Mouse (Mus musculus) C2C12 (cell line): ENCODE measurements around the gene Zbtb46. TPM values are rescaled to one million over a fixed set of nuclear protein-coding genes. Genes with fewer than 3 reads are reported as not detected.

ENCODE experiments used
- H3K27me3 ChIP-seq: one replicate; pipeline ENCODE4 v1.6.1; 2011; ENCODE audit not compliant: control insufficient read depth, insufficient read depth, insufficient read length
- H3K36me3 ChIP-seq: one replicate; pipeline ENCODE4 v1.6.1; 2011; ENCODE audit not compliant: control insufficient read depth, insufficient read depth
- H3K4me3 ChIP-seq: one replicate; pipeline ENCODE4 v1.5.1; 2011; ENCODE audit warnings: mild to moderate bottlenecking, control low read depth; ENCODE audit not compliant: poor library complexity, insufficient read depth, severe bottlenecking
- H3K79me2 ChIP-seq: one replicate; pipeline ENCODE4 v1.6.1; 2011; ENCODE audit not compliant: control insufficient read depth, insufficient read depth
- H3K79me3 ChIP-seq: one replicate; pipeline ENCODE4 v1.6.1; 2011; ENCODE audit warnings: low read depth, control low read depth
- H3ac ChIP-seq: one replicate; pipeline ENCODE3; 2011; ENCODE audit warnings: low read depth; ENCODE audit not compliant: control insufficient read depth, insufficient read length
- CEBPB ChIP-seq: IDR thresholded peaks from one replicate; pipeline ENCODE4 v1.6.1; 2011; ENCODE audit warnings: low read depth, mild to moderate bottlenecking, control low read depth, moderate library complexity
- CTCF ChIP-seq: IDR thresholded peaks from one replicate; pipeline ENCODE4 v1.5.1; 2011; ENCODE audit not compliant: control insufficient read depth, insufficient read depth, insufficient read length
- FOSL1 ChIP-seq: IDR thresholded peaks from one replicate; pipeline ENCODE4 v1.8.0; 2011; ENCODE audit warnings: mild to moderate bottlenecking, low read length; ENCODE audit not compliant: poor library complexity, insufficient read depth, severe bottlenecking
- MAX ChIP-seq: IDR thresholded peaks from one replicate; pipeline ENCODE4 v1.6.1; 2011; ENCODE audit warnings: mild to moderate bottlenecking, control low read depth
- MYOD1 ChIP-seq: IDR thresholded peaks from one replicate; pipeline ENCODE4 v1.6.1; 2011; ENCODE audit warnings: low read depth; ENCODE audit not compliant: control insufficient read depth, insufficient read length
- MYOG ChIP-seq: IDR thresholded peaks from one replicate; pipeline ENCODE4 v1.6.1; 2011; ENCODE audit not compliant: control insufficient read depth, insufficient read length; ENCODE audit errors: extremely low read depth
- USF1 ChIP-seq: IDR thresholded peaks from one replicate; pipeline ENCODE4 v1.6.1; 2011; ENCODE audit warnings: low read depth, mild to moderate bottlenecking, control low read depth, moderate library complexity
- polyA plus RNA-seq: library from polyadenylated mRNA; unstranded; fragments of >200 nt; fragmentation: generic; extraction: Trizol; gene quantifications from one replicate; pipeline ENCODE4 v1.2.1, GENCODE M21; 2012; ENCODE audit warnings: missing spikeins

The Zbtb46 gene
- polyA plus RNA-seq, 1 experiment = 0.68 TPM

DNA sequence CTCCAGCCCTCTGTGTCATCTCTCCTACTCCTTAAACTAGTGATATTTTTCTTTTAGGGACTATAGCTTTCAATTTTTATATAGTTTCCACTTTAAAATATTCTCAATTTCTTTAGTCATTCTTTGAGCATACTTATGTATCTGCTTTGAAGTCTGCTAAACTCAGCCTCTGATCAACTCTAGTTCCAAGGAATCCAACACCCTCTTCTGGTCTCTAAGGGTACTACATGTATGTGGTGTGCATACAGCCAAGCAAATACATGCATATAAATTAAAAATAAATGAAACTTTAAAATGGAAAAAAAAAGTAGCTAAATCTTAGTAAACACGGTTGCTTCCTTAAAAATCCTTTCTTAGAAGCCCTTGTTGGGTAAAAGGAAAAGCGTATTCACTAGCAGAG is 83.4 kb downstream of the Zbtb46 start:
- Histone ChIP-seq H3K79me2 (peaks cover 80% of the 10 kb centered on the region), H3ac (no peak overlapping the region), H3K4me3 (no peak overlapping the region), H3K36me3 (peaks cover 21% of the 10 kb centered on the region), H3K79me3 (peaks cover 52% of the 10 kb centered on the region), H3K27me3 (no peaks in the 10 kb centered on the region)
- TF ChIP-seq MYOG (no peak), CEBPB (no peak), USF1 (no peak), MYOD1 (no peak), MAX (no peak), FOSL1 (no peak), CTCF (no peak)

- H3K79me3 ChIP-seq = peaks cover 84% of the 10 kb centered on the region
- H3K79me2 ChIP-seq = peaks cover 99% of the 10 kb centered on the region
- TF ChIP-seq FOSL1 (no peak), MAX (no peak), CEBPB (no peak), CTCF (no peak), MYOD1 (no peak), USF1 (no peak), MYOG (no peak)
- H3K36me3 ChIP-seq = peaks cover 27% of the 10 kb centered on the region
- no peak overlapping the region for H3ac ChIP-seq
- H3K27me3 ChIP-seq = no peaks in the 10 kb centered on the region
- no peak overlapping the region for H3K4me3 ChIP-seq
These were observed 89.2 kb downstream of the Zbtb46 start for GRCm38 (mm10) chr2:181370001-181370400.

- Histone ChIP-seq H3K36me3 (peaks cover 56% of the 10 kb centered on the region), H3K79me3 (peaks cover 73% of the 10 kb centered on the region), H3K27me3 (no peaks in the 10 kb centered on the region), H3K4me3 (peak overlapping the region; percentile 78), H3ac (peak overlapping the region; percentile 95), H3K79me2 (peaks cover 95% of the 10 kb centered on the region)
- TF ChIP-seq FOSL1 = no peak
- no peak for TF ChIP-seq MYOD1
- no peak for TF ChIP-seq USF1
- no peak for TF ChIP-seq MYOG
- no peak for TF ChIP-seq CEBPB
- TF ChIP-seq MAX = no peak
These were observed 93.6 kb downstream of the Zbtb46 start for GRCm38 (mm10) chr2:181365655-181366075.

DNA sequence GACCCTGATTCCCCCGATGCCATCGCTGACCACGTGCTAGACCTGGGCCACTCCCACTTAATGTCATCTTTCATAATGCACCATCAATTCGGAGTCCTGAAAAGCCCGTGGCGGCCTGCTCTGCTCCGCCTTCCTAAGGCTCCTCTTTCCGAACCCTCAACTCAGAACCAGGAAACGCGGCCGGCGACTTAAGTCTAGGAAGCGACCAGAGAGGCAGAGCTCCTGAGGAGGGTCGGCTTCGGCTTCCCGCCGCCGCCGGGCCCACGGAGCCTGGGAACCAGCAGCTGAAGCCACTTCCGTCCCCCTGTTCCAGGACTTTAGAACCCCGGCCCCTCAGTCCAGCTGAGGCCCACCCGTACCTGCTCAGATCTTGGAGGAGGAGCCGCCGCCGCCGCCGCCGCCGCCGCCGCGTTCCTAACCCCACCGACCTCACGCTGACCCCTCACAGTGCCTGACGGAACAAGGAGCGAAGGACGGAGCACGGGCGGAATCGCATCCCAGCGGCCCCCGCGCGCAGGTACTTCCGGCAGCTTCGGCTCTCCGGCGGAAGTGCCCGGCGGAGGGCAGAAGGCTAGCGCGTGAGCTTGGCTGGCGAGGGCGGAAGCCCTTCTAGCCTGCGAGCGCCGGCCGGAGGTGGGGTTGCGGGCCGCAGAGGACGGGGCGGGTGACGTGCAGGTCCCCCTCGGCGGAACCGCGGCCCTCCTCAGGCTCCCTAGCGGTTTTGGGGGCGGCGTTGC is 94.2 kb downstream of the Zbtb46 start, which contains the start of the genes Zgpat and Arfrp1:
Gene Zgpat, plus strand, starts transcription at position 69 of the 737 bp plus-strand sequence.
Gene Arfrp1, minus strand, starts transcription at position 545 of the 737 bp plus-strand sequence.
- H3K4me3 ChIP-seq = peak within 1 kb of the TSS; percentile 78
- peak within 1 kb of the TSS; percentile 95 for H3ac ChIP-seq
- H3K79me3 ChIP-seq = peaks cover 67% of the 10 kb centered on the region
- no peaks in the 10 kb centered on the region for H3K27me3 ChIP-seq
- H3K79me2 ChIP-seq = peaks cover 89% of the 10 kb centered on the region
- H3K36me3 ChIP-seq = peaks cover 56% of the 10 kb centered on the region
- TF ChIP-seq MYOD1 (no peak), MAX (peak; percentile 74), USF1 (peak; percentile 72)

GRCm38 (mm10) chr2:181364487-181364859 is 94.8 kb downstream of the Zbtb46 start:
- peak overlapping the region; percentile 78 for H3K4me3 ChIP-seq
- H3K27me3 ChIP-seq = no peaks in the 10 kb centered on the region
- peaks cover 83% of the 10 kb centered on the region for H3K79me2 ChIP-seq
- peaks cover 62% of the 10 kb centered on the region for H3K79me3 ChIP-seq
- H3K36me3 ChIP-seq = peaks cover 58% of the 10 kb centered on the region
- TF ChIP-seq MAX (peak; percentile 34), CTCF (no peak)
- peak overlapping the region; percentile 95 for H3ac ChIP-seq

DNA sequence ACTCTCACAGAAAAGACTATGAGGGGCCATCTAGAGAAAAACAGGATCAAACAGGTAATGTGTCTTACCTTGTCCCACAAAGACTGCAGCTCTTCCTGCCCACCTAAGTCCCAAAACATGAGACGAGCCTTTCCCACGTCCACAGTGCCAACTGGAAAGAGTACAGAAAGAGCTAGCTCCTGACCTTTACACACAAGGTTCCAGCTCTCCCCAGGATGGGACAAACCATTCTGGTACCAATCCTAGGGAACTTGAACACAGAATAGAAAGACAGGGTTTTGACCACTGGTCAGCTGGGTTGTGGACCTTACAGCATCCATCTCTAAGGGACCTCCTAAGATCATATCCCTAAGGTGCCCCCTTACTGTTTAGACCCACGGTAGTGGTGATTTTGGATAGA is 95.3 kb downstream of the Zbtb46 start:
- Histone ChIP-seq H3K4me3 (peak overlapping the region; percentile 78), H3K36me3 (peaks cover 58% of the 10 kb centered on the region)

More for the DNA sequence above, 95.3 kb downstream of the Zbtb46 start:
- Histone ChIP-seq H3K79me3 (peaks cover 57% of the 10 kb centered on the region), H3ac (peak overlapping the region; percentile 35), H3K27me3 (no peaks in the 10 kb centered on the region), H3K79me2 (peaks cover 78% of the 10 kb centered on the region)
- TF ChIP-seq FOSL1 (no peak), CEBPB (no peak), USF1 (no peak), CTCF (no peak), MYOG (no peak), MAX (no peak), MYOD1 (no peak)
